Mouse (Mus musculus) embryo, embryonic 9.5 days (tissue): ENCODE data around the gene Csdc2.

Experiments
- DNase-seq: peaks from one replicate; pipeline ENCODE4 v3.0.0-alpha.2; 2017; ENCODE audit errors: extremely low spot score

Csdc2 gene

GRCm38 (mm10) chr15:81990549-81990948 lies 54.0 kb downstream of the Csdc2 start:
- no peak for DNase-seq

- no peak for DNase-seq
Measured at GRCm38 (mm10) chr15:81993992-81994391, 57.4 kb downstream of the Csdc2 start.
